9 mouse cellular contexts compared by ENCODE assay signal in genomic region chr8:104251461-104251860, GRCm38 (mm10). TPM values are rescaled to one million over a fixed set of nuclear protein-coding genes. Genes with fewer than 3 reads are reported as not detected.
DNase-seq lines count a peak whose midpoint lies in the region; ATAC-seq and TF ChIP-seq lines count a peak whose summit lies in the region.
"Had no signal": no experiment of that assay in that cellular context is flagged by ENCODE, and none has a peak within 500 bp of the region (broad histone marks: within the 10 kb centered on the region; RNA-seq: fewer than 3 reads in every experiment).

No protein-coding gene starts in this region.

- peak overlapping the region; percentile 66 for H3K4me2 ChIP-seq in intestine, embryonic 14.5 days (ENCODE audit: low read length)
- H3K4me2 ChIP-seq in lung, embryonic 16.5 days (ENCODE audit: low read depth, low read length), result peak overlapping the region; percentile 55

- peak overlapping the region; percentile 75 for H3K9ac ChIP-seq in intestine, embryonic 14.5 days (ENCODE audit: low read length)
- H3K9ac ChIP-seq in lung, embryonic 16.5 days (ENCODE audit: low read length), result peak overlapping the region; percentile 84

- no peak overlapping the region for H3K27ac ChIP-seq in layer of hippocampus, adult 2 months
- peak overlapping the region; percentile 87; the same call in 1 of the 2 replicates for H3K27ac ChIP-seq in intestine, embryonic 14.5 days (ENCODE audit: low read depth)
- peak overlapping the region; percentile 92 for H3K27ac ChIP-seq in lung, embryonic 16.5 days (ENCODE audit: low read length)

- peak overlapping the region; percentile 83 for H3K4me3 ChIP-seq in layer of hippocampus, adult 2 months
- peak overlapping the region; percentile 75 for H3K4me3 ChIP-seq in intestine, embryonic 14.5 days (ENCODE audit: low read depth, low read length)
- H3K4me3 ChIP-seq in lung, embryonic 16.5 days (ENCODE audit: low read length), result peak overlapping the region; percentile 82

- ATAC-seq in intestine, embryonic 14.5 days (replicated peaks; ENCODE audit: low FRiP score, low TSS enrichment, low read depth), result peak; percentile 41; the same call in 1 of the 2 replicates
- ATAC-seq in lung, embryonic 16.5 days (ENCODE audit: low read depth), result peak; percentile 7; the same call in 1 of the 2 replicates

- H3K36me3 ChIP-seq in intestine, embryonic 14.5 days (ENCODE audit: control insufficient read depth, insufficient read depth, low read length), result no peaks in the 10 kb centered on the region
- H3K36me3 ChIP-seq in lung, embryonic 16.5 days (ENCODE audit: control insufficient read depth, insufficient read depth, low read length), result no peaks in the 10 kb centered on the region

- no peak for TF ChIP-seq CTCF in layer of hippocampus, adult 2 months (conservative IDR thresholded peaks at IDR 0.05)

- WGBS in intestine, embryonic 14.5 days, result under 1% methylated on average over 7 of the region's 7 CpGs
- WGBS in lung, embryonic 16.5 days, result 0% methylated on average over 7 of the region's 7 CpGs

- H3K9me3 ChIP-seq in intestine, embryonic 14.5 days (ENCODE audit: control insufficient read depth, low read length), result no peaks in the 10 kb centered on the region
- H3K9me3 ChIP-seq in lung, embryonic 16.5 days (ENCODE audit: control insufficient read depth, low read length), result no peaks in the 10 kb centered on the region

- no peak for DNase-seq in layer of hippocampus, adult 2 months (ENCODE audit: low spot score in 2 of 2)
- no peak for DNase-seq in layer of hippocampus, postnatal 25 days (ENCODE audit: extremely low spot score in 1 of 2, low spot score in 1 of 2)
- peak; percentile 28 for DNase-seq in embryo, embryonic 9.5 days (ENCODE audit: extremely low spot score)
- peak; percentile 70 for DNase-seq in intestine, embryonic 14.5 days (ENCODE audit: low spot score)
- DNase-seq in frontal cortex, postnatal 14 days (ENCODE audit: low spot score in 2 of 2), result no peak
- DNase-seq in cerebellum, postnatal 10 days, result no peak
- DNase-seq in right cerebral cortex, postnatal 36 days (ENCODE audit: low spot score in 2 of 2), result no peak

- H3K27me3 ChIP-seq in intestine, embryonic 14.5 days (replicated peaks; ENCODE audit: control insufficient read depth, insufficient read depth, low read length), result no peaks in the 10 kb centered on the region
- H3K27me3 ChIP-seq in lung, embryonic 16.5 days (ENCODE audit: control insufficient read depth, insufficient read depth, low read depth, low read length), result no peaks in the 10 kb centered on the region

- H3K4me1 ChIP-seq in intestine, embryonic 14.5 days (replicated peaks; ENCODE audit: control insufficient read depth, insufficient read depth, low read length), result peaks cover 21% of the 10 kb centered on the region
- H3K4me1 ChIP-seq in lung, embryonic 16.5 days (replicated peaks; ENCODE audit: control insufficient read depth, insufficient read depth, low read length), result peaks cover 10% of the 10 kb centered on the region

RNA-seq across cellular contexts. Expression of gene Cklf, which starts 0.8 kb away (rescaled TPM):
- total RNA-seq in layer of hippocampus, adult 2 months (2021), result 1 to 10 TPM; 8.0 to 8.7 TPM
- 1 to 10 TPM; 6.3 to 9.9 TPM for total RNA-seq in layer of hippocampus, postnatal 25 days (2021)
- 47.9 and 48.6 TPM in 2 replicates for polyA plus RNA-seq in intestine, embryonic 14.5 days (2014; fragmentation: Nextera tagmentation; extraction: Ambion mirVana)
- polyA plus RNA-seq in lung, embryonic 16.5 days (2015; fragmentation: Nextera tagmentation; extraction: Ambion mirVana), result 41.4 and 42.1 TPM in 2 replicates

RNA-seq across cellular contexts. Expression of gene Tk2, which starts 3.1 kb away (rescaled TPM):
- total RNA-seq in layer of hippocampus, adult 2 months (2021), result 10 to 100 TPM; 36.9 to 37.6 TPM
- 10 to 100 TPM; 36.4 to 37.7 TPM for total RNA-seq in layer of hippocampus, postnatal 25 days (2021)
- 15.3 and 17.8 TPM in 2 replicates for polyA plus RNA-seq in intestine, embryonic 14.5 days (2014; fragmentation: Nextera tagmentation; extraction: Ambion mirVana)
- 15.2 and 15.9 TPM in 2 replicates for polyA plus RNA-seq in lung, embryonic 16.5 days (2015; fragmentation: Nextera tagmentation; extraction: Ambion mirVana)

RNA-seq across cellular contexts. Expression of gene Cmtm2a, which starts 41.5 kb away (rescaled TPM):
- not detected for total RNA-seq in layer of hippocampus, adult 2 months (2021)
- total RNA-seq in layer of hippocampus, postnatal 25 days (2021), result not detected
- not detected in 2 replicates for polyA plus RNA-seq in intestine, embryonic 14.5 days (2014; fragmentation: Nextera tagmentation; extraction: Ambion mirVana)
- polyA plus RNA-seq in lung, embryonic 16.5 days (2015; fragmentation: Nextera tagmentation; extraction: Ambion mirVana), result not detected in 2 replicates
- polyA plus RNA-seq: brain, embryonic 14.5 days had no signal

RNA-seq across cellular contexts. Expression of gene Gm45711, which starts 58.4 kb away (rescaled TPM):
- not detected for total RNA-seq in layer of hippocampus, adult 2 months (2021)
- not detected for total RNA-seq in layer of hippocampus, postnatal 25 days (2021)
- not detected in 2 replicates for polyA plus RNA-seq in intestine, embryonic 14.5 days (2014; fragmentation: Nextera tagmentation; extraction: Ambion mirVana)
- polyA plus RNA-seq in lung, embryonic 16.5 days (2015; fragmentation: Nextera tagmentation; extraction: Ambion mirVana), result not detected in 2 replicates
- polyA plus RNA-seq: brain, embryonic 14.5 days had no signal

RNA-seq across cellular contexts. Expression of gene Cmtm1, which starts 58.5 kb away (rescaled TPM):
- total RNA-seq in layer of hippocampus, adult 2 months (2021), result not detected
- total RNA-seq in layer of hippocampus, postnatal 25 days (2021), result not detected
- not detected in 2 replicates for polyA plus RNA-seq in intestine, embryonic 14.5 days (2014; fragmentation: Nextera tagmentation; extraction: Ambion mirVana)
- polyA plus RNA-seq in lung, embryonic 16.5 days (2015; fragmentation: Nextera tagmentation; extraction: Ambion mirVana), result not detected in 2 replicates

Comparison
In these comparisons a context has a peak if more than half of its experiments do, and no peak if none do; other contexts are left out.
1. DNase-seq: peak in embryo, embryonic 9.5 days (single experiment) and intestine, embryonic 14.5 days (single experiment); none in layer of hippocampus, adult 2 months (0 of 2), layer of hippocampus, postnatal 25 days (0 of 2), frontal cortex, postnatal 14 days (0 of 2), cerebellum, postnatal 10 days (0 of 2) and right cerebral cortex, postnatal 36 days (0 of 2).
2. Peak in every context shown above with its lines, with median percentiles within 50 percentile points of each other: H3K4me3 ChIP-seq.